Mouse (Mus musculus): Measurements from ENCODE around the gene Borcs8. TPM values are rescaled to one million over a fixed set of nuclear protein-coding genes. Genes with fewer than 3 reads are reported as not detected.

Borcs8 gene
- polyA plus RNA-seq (2016; fragmentation: Nextera tagmentation; extraction: Ambion mirVana), result 45.3 and 49.8 TPM in 2 replicates

- H3K36me3 ChIP-seq, result peaks cover 62% of the 10 kb centered on the region
- peak; percentile 98 for DNase-seq (ENCODE audit: low spot score)
- H3K27ac ChIP-seq, result peak within 1 kb of the TSS; percentile 89
- H3K4me1 ChIP-seq, result peaks cover 20% of the 10 kb centered on the region
- under 1% methylated on average over 46 of the region's 46 CpGs for WGBS
- peak within 1 kb of the TSS; percentile 89 for H3K4me3 ChIP-seq
- H3K9me3 ChIP-seq (replicated peaks), result no peaks in the 10 kb centered on the region
- H3K27me3 ChIP-seq (ENCODE audit: low read depth, poor library complexity, severe bottlenecking), result no peaks in the 10 kb centered on the region
These were observed at the start of gene Borcs8, which contains the start of the genes Rfxank and Mef2b for GRCm38 (mm10) chr8:70139026-70139857. Gene Borcs8 (plus strand): TSS chr8:70139499. Gene Rfxank (minus strand): TSS chr8:70139154. Gene Mef2b (plus strand): TSS chr8:70139711.

GRCm38 (mm10) chr8:70092786-70093185 is 46.5 kb upstream of the Borcs8 start:
- DNase-seq (ENCODE audit: low spot score), result no peak

GRCm38 (mm10) chr8:70099276-70099675 is 40.0 kb upstream of the Borcs8 start:
- DNase-seq (ENCODE audit: low spot score), result no peak
- no peak overlapping the region for H3K4me3 ChIP-seq
- H3K9me3 ChIP-seq (replicated peaks), result 0 out of 2 replicates have a peak, but pooled peaks cover 1% of the 10 kb centered on the region
- H3K4me1 ChIP-seq, result no peaks in the 10 kb centered on the region
- 75% methylated on average over 8 of the region's 8 CpGs for WGBS
- peaks cover 1% of the 10 kb centered on the region; the same call in 1 of the 2 replicates for H3K27me3 ChIP-seq (ENCODE audit: low read depth, poor library complexity, severe bottlenecking)
- no peak overlapping the region for H3K27ac ChIP-seq
- H3K36me3 ChIP-seq, result no peaks in the 10 kb centered on the region

More at GRCm38 (mm10) chr8:70092786-70093185, 46.5 kb upstream of the Borcs8 start:
- WGBS, result 52% methylated on average over 8 of the region's 8 CpGs
- 0 out of 2 replicates have a peak, but pooled peaks cover 1% of the 10 kb centered on the region for H3K9me3 ChIP-seq (replicated peaks)
- H3K27me3 ChIP-seq (ENCODE audit: low read depth, poor library complexity, severe bottlenecking), result peaks cover 53% of the 10 kb centered on the region
- no peak overlapping the region for H3K4me3 ChIP-seq
- peaks cover 7% of the 10 kb centered on the region for H3K4me1 ChIP-seq
- no peaks in the 10 kb centered on the region for H3K36me3 ChIP-seq
- no peak overlapping the region for H3K27ac ChIP-seq

- Histone ChIP-seq H3K9me3 (replicated peaks) (0 out of 2 replicates have a peak, but pooled peaks cover 1% of the 10 kb centered on the region), H3K4me1 (no peaks in the 10 kb centered on the region), H3K36me3 (no peaks in the 10 kb centered on the region), H3K4me3 (no peak overlapping the region), H3K27me3 (ENCODE audit: low read depth, poor library complexity, severe bottlenecking) (no peaks in the 10 kb centered on the region), H3K27ac (no peak overlapping the region)
- no peak for DNase-seq (ENCODE audit: low spot score)
- WGBS, result 88% methylated on average over 8 of the region's 8 CpGs
These were observed 39.1 kb upstream of the Borcs8 start for GRCm38 (mm10) chr8:70100241-70100640.

GRCm38 (mm10) chr8:70104506-70104905 is 34.8 kb upstream of the Borcs8 start:
- no peak overlapping the region for H3K27ac ChIP-seq
- 17% methylated on average over 6 of the region's 6 CpGs for WGBS
- H3K27me3 ChIP-seq (ENCODE audit: low read depth, poor library complexity, severe bottlenecking), result peaks cover 25% of the 10 kb centered on the region
- DNase-seq (ENCODE audit: low spot score), result no peak
- no peaks in the 10 kb centered on the region for H3K9me3 ChIP-seq (replicated peaks)
- no peaks in the 10 kb centered on the region for H3K36me3 ChIP-seq
- no peak overlapping the region for H3K4me3 ChIP-seq
- H3K4me1 ChIP-seq, result no peaks in the 10 kb centered on the region

- DNase-seq (ENCODE audit: low spot score), result no peak
- Histone ChIP-seq H3K4me3 (no peak overlapping the region), H3K27me3 (ENCODE audit: low read depth, poor library complexity, severe bottlenecking) (peaks cover 29% of the 10 kb centered on the region), H3K4me1 (no peaks in the 10 kb centered on the region), H3K9me3 (replicated peaks) (no peaks in the 10 kb centered on the region), H3K27ac (no peak overlapping the region), H3K36me3 (no peaks in the 10 kb centered on the region)
- WGBS, result 87% methylated on average over 7 of the region's 7 CpGs
These were observed 34.4 kb upstream of the Borcs8 start for GRCm38 (mm10) chr8:70104922-70105321.

GRCm38 (mm10) chr8:70110451-70110850 is 28.8 kb upstream of the Borcs8 start:
- Histone ChIP-seq H3K9me3 (replicated peaks) (no peaks in the 10 kb centered on the region), H3K36me3 (no peaks in the 10 kb centered on the region)

GRCm38 (mm10) chr8:70111192-70111795 is 28.0 kb upstream of the Borcs8 start:
- Histone ChIP-seq H3K27me3 (ENCODE audit: low read depth, poor library complexity, severe bottlenecking) (peaks cover 93% of the 10 kb centered on the region), H3K27ac (no peak overlapping the region), H3K36me3 (no peaks in the 10 kb centered on the region), H3K4me1 (peaks cover 11% of the 10 kb centered on the region), H3K4me3 (peak overlapping the region; percentile 15; the same call in 1 of the 2 replicates), H3K9me3 (replicated peaks) (no peaks in the 10 kb centered on the region)
- DNase-seq (ENCODE audit: low spot score), result no peak
- WGBS, result 51% methylated on average over 23 of the region's 23 CpGs

More at GRCm38 (mm10) chr8:70110451-70110850, 28.8 kb upstream of the Borcs8 start:
- H3K27me3 ChIP-seq (ENCODE audit: low read depth, poor library complexity, severe bottlenecking), result peaks cover 84% of the 10 kb centered on the region
- H3K4me1 ChIP-seq, result peaks cover 11% of the 10 kb centered on the region
- H3K4me3 ChIP-seq, result no peak overlapping the region
- 76% methylated on average over 2 of the region's 2 CpGs for WGBS
- no peak for DNase-seq (ENCODE audit: low spot score)
- no peak overlapping the region for H3K27ac ChIP-seq

GRCm38 (mm10) chr8:70112401-70113016 is 26.8 kb upstream of the Borcs8 start:
- WGBS, result 8% methylated on average over 43 of the region's 43 CpGs
- Histone ChIP-seq H3K4me1 (peaks cover 11% of the 10 kb centered on the region), H3K9me3 (replicated peaks) (no peaks in the 10 kb centered on the region), H3K4me3 (peak overlapping the region; percentile 19; the same call in 1 of the 2 replicates), H3K27ac (no peak overlapping the region), H3K27me3 (ENCODE audit: low read depth, poor library complexity, severe bottlenecking) (peaks cover 100% of the 10 kb centered on the region), H3K36me3 (no peaks in the 10 kb centered on the region)
- no peak for DNase-seq (ENCODE audit: low spot score)

GRCm38 (mm10) chr8:70114488-70114887 is 24.8 kb upstream of the Borcs8 start:
- H3K36me3 ChIP-seq, result no peaks in the 10 kb centered on the region
- H3K9me3 ChIP-seq (replicated peaks), result no peaks in the 10 kb centered on the region
- peaks cover 100% of the 10 kb centered on the region for H3K27me3 ChIP-seq (ENCODE audit: low read depth, poor library complexity, severe bottlenecking)
- H3K27ac ChIP-seq, result no peak overlapping the region
- 23% methylated on average over 6 of the region's 6 CpGs for WGBS
- H3K4me3 ChIP-seq, result no peak overlapping the region
- H3K4me1 ChIP-seq, result peaks cover 11% of the 10 kb centered on the region
- no peak for DNase-seq (ENCODE audit: low spot score)

GRCm38 (mm10) chr8:70114892-70115291 is 24.4 kb upstream of the Borcs8 start:
- WGBS, result 69% methylated on average over 13 of the region's 13 CpGs
- Histone ChIP-seq H3K27ac (no peak overlapping the region), H3K9me3 (replicated peaks) (no peaks in the 10 kb centered on the region), H3K27me3 (ENCODE audit: low read depth, poor library complexity, severe bottlenecking) (peaks cover 100% of the 10 kb centered on the region), H3K36me3 (no peaks in the 10 kb centered on the region), H3K4me3 (no peak overlapping the region), H3K4me1 (peaks cover 11% of the 10 kb centered on the region)
- no peak for DNase-seq (ENCODE audit: low spot score)

GRCm38 (mm10) chr8:70117611-70118010 is 21.7 kb upstream of the Borcs8 start:
- 6% methylated on average over 9 of the region's 9 CpGs for WGBS

More at GRCm38 (mm10) chr8:70117611-70118010, 21.7 kb upstream of the Borcs8 start:
- H3K4me1 ChIP-seq, result peaks cover 9% of the 10 kb centered on the region
- no peak overlapping the region for H3K27ac ChIP-seq
- no peaks in the 10 kb centered on the region for H3K36me3 ChIP-seq
- no peak overlapping the region for H3K4me3 ChIP-seq
- DNase-seq (ENCODE audit: low spot score), result peak; percentile 66
- no peaks in the 10 kb centered on the region for H3K9me3 ChIP-seq (replicated peaks)
- peaks cover 95% of the 10 kb centered on the region for H3K27me3 ChIP-seq (ENCODE audit: low read depth, poor library complexity, severe bottlenecking)
